Mouse (Mus musculus) lung, embryonic 16.5 days (tissue): ENCODE data around the gene Nxnl2. TPM values are rescaled to one million over a fixed set of nuclear protein-coding genes. Genes with fewer than 3 reads are reported as not detected.

Source experiments
- ATAC-seq: fragments of 200-750 bp; cut with Nextera tagmentation; 2 replicates; pipeline ENCODE4 v1.8.0; 2017; ENCODE audit warnings: low read depth, mild to moderate bottlenecking, moderate library complexity
- H3K27ac ChIP-seq: fragments of 300-500 bp; sonication (generic); 2 replicates; pipeline ENCODE4 v1.5.1; 2014; ENCODE audit warnings: mild to moderate bottlenecking, control low read depth, low read length
- H3K27me3 ChIP-seq: fragments of 300-500 bp; sonication (generic); 2 replicates; pipeline ENCODE4 v1.6.1; 2014; ENCODE audit warnings: low read depth, low read length, mixed read lengths; ENCODE audit not compliant: control insufficient read depth, insufficient read depth
- H3K36me3 ChIP-seq: fragments of 300-500 bp; sonication (generic); 2 replicates; pipeline ENCODE4 v1.6.1; 2014; ENCODE audit warnings: low read length; ENCODE audit not compliant: control insufficient read depth, insufficient read depth
- H3K4me1 ChIP-seq: fragments of 300-500 bp; sonication (generic); replicated peaks from 2 replicates; pipeline ENCODE4 v1.6.1; 2014; ENCODE audit warnings: low read length, mixed read lengths; ENCODE audit not compliant: control insufficient read depth, insufficient read depth
- H3K4me2 ChIP-seq: fragments of 300-500 bp; sonication (generic); 2 replicates; pipeline ENCODE4 v1.6.1; 2014; ENCODE audit warnings: low read depth, low read length, control low read depth
- H3K4me3 ChIP-seq: fragments of 300-500 bp; sonication (generic); 2 replicates; pipeline ENCODE4 v1.5.1; 2014; ENCODE audit warnings: mild to moderate bottlenecking, low read length, control low read depth
- H3K9ac ChIP-seq: fragments of 300-500 bp; sonication (generic); 2 replicates; pipeline ENCODE4 v1.6.1; 2014; ENCODE audit warnings: low read length, control low read depth
- H3K9me3 ChIP-seq: fragments of 300-500 bp; sonication (generic); 2 replicates; pipeline ENCODE4 v1.6.1; 2016; ENCODE audit warnings: low read length; ENCODE audit not compliant: control insufficient read depth
- WGBS: fragments of 180-500 bp; shearing (Covaris S2); extraction: QIAGEN DNeasy Blood & Tissue Kit; methylation state at CpG from one replicate; pipeline ENCODE4 v1.1.7; 2014; 5-methylcytosine and 5-hydroxymethylcytosine counted together
- polyA plus RNA-seq: library from polyadenylated mRNA; unstranded; fragments of >200 nt; fragmentation: Nextera tagmentation; extraction: Ambion mirVana; gene quantifications from 2 replicates; pipeline ENCODE4 v1.2.1, GENCODE M21; 2015

Gene Nxnl2
- 2.0 and 3.2 TPM in 2 replicates for polyA plus RNA-seq

GRCm38 (mm10) chr13:51170691-51171680 lies at the start of gene Nxnl2:
Nxnl2 (plus strand) TSS chr13:51171022.
- Histone ChIP-seq H3K27ac (no peak within 1 kb of the TSS), H3K9me3 (no peaks in the 10 kb centered on the region), H3K9ac (peak within 1 kb of the TSS; percentile 32), H3K36me3 (no peaks in the 10 kb centered on the region), H3K27me3 (peaks cover 3% of the 10 kb centered on the region), H3K4me2 (peak within 1 kb of the TSS; percentile 98), H3K4me1 (peaks cover 4% of the 10 kb centered on the region; the same call in 1 of the 2 replicates), H3K4me3 (peak within 1 kb of the TSS; percentile 56)
- ATAC-seq: peak; percentile 73
- WGBS: under 1% methylated on average over 61 of the region's 64 CpGs

DNA sequence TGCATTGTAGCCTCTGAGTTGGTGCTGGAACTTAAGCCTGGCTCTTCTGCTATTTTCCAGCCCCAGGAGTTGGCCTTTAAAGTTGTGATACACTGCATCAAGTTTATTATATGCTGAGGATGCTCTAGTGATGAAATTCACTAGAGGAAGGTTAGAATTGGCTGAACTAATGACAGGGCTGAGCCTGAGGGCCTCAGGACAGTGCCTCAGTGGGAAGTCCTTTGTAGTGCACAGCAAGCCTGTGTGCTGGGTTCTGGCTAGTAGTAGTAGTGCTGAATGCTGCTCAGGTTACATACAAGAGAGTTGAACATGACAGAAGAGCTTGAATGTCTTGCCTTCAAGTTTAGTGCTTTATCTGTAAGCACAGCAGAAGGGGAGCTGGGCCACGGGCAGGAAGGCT lies 48.9 kb upstream of the Nxnl2 start:
- no peak overlapping the region for H3K4me3 ChIP-seq
- H3K27me3 ChIP-seq: no peaks in the 10 kb centered on the region
- ATAC-seq: no peak
- no peak overlapping the region for H3K27ac ChIP-seq
- no peaks in the 10 kb centered on the region for H3K36me3 ChIP-seq
- WGBS: 30% methylated on average over 1 of the region's 1 CpGs
- H3K9me3 ChIP-seq: no peaks in the 10 kb centered on the region
- no peak overlapping the region for H3K9ac ChIP-seq
- H3K4me1 ChIP-seq: peaks cover 23% of the 10 kb centered on the region
- no peak overlapping the region for H3K4me2 ChIP-seq

DNA sequence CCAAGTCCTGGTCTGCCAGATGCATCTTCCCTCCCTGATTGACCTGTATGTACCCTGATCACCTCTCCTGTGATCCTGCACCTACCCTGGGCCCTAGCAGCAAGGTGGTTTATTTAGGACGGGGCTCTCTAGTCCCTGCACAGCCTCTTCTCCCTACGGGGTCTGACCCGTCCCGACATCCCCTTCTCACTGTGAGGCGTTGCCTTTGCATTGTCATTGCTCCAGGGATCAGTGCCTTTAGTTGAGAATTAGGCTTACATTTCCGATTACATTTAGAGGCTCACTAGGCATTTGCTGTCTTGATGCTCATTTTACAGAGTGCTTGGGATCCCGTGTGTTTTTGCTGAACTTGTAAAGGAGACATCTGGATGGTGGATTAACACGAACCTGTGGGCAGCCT lies 48.1 kb upstream of the Nxnl2 start:
- ATAC-seq: no peak
- no peak overlapping the region for H3K9ac ChIP-seq
- no peak overlapping the region for H3K4me3 ChIP-seq
- H3K4me2 ChIP-seq: no peak overlapping the region
- no peaks in the 10 kb centered on the region for H3K9me3 ChIP-seq
- H3K36me3 ChIP-seq: no peaks in the 10 kb centered on the region
- no peaks in the 10 kb centered on the region for H3K27me3 ChIP-seq
- H3K27ac ChIP-seq: no peak overlapping the region
- WGBS: 76% methylated on average over 8 of the region's 8 CpGs
- H3K4me1 ChIP-seq: peaks cover 29% of the 10 kb centered on the region

- no peak overlapping the region for H3K4me2 ChIP-seq
- ATAC-seq: no peak
- peaks cover 21% of the 10 kb centered on the region for H3K4me1 ChIP-seq
- H3K27ac ChIP-seq: no peak overlapping the region
- H3K9me3 ChIP-seq: no peaks in the 10 kb centered on the region
- WGBS: 62% methylated on average over 8 of the region's 8 CpGs
- H3K27me3 ChIP-seq: no peaks in the 10 kb centered on the region
- no peak overlapping the region for H3K9ac ChIP-seq
- no peaks in the 10 kb centered on the region; the same call in 1 of the 2 replicates for H3K36me3 ChIP-seq
- H3K4me3 ChIP-seq: no peak overlapping the region
Observed at GRCm38 (mm10) chr13:51125357-51125756, 45.5 kb upstream of the Nxnl2 start.

- 62% methylated on average over 2 of the region's 2 CpGs for WGBS
- H3K4me1 ChIP-seq: peaks cover 11% of the 10 kb centered on the region; the same call in 1 of the 2 replicates
- no peak overlapping the region for H3K9ac ChIP-seq
- H3K27ac ChIP-seq: peak overlapping the region; percentile 14; the same call in 1 of the 2 replicates
- H3K4me3 ChIP-seq: no peak overlapping the region
- H3K27me3 ChIP-seq: no peaks in the 10 kb centered on the region
- no peaks in the 10 kb centered on the region for H3K9me3 ChIP-seq
- no peak overlapping the region for H3K4me2 ChIP-seq
- peak; percentile 20; the same call in 1 of the 2 replicates for ATAC-seq
- no peaks in the 10 kb centered on the region; the same call in 1 of the 2 replicates for H3K36me3 ChIP-seq
Observed at GRCm38 (mm10) chr13:51127906-51128305, 42.9 kb upstream of the Nxnl2 start.

DNA sequence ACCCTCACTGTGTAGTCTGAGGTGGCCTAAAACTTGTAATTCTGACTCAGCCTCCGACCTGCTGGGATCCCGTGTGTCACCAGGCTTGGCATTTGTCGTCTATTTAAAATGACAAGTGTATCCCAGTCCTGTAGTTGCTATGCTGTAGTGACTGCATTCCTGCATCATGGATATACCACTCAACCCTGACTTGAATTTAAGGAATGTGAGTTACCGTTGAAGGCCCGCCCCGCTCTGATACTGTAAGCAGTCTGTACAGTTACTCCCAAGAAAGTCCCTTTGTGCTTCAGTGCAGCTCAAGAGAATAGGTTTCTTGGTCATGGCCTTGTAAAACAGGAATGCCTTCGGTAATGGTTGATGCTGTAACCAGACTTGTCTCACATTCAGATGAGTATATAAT lies 42.4 kb upstream of the Nxnl2 start:
- Histone ChIP-seq H3K36me3 (no peaks in the 10 kb centered on the region; the same call in 1 of the 2 replicates), H3K4me1 (peaks cover 11% of the 10 kb centered on the region; the same call in 1 of the 2 replicates), H3K4me2 (no peak overlapping the region), H3K27ac (0 out of 2 replicates have a peak overlapping the region, but pooled peaks have one; percentile 13), H3K27me3 (no peaks in the 10 kb centered on the region), H3K9ac (no peak overlapping the region), H3K9me3 (no peaks in the 10 kb centered on the region), H3K4me3 (no peak overlapping the region)
- peak; percentile 92 for ATAC-seq
- WGBS: 56% methylated on average over 7 of the region's 7 CpGs

DNA sequence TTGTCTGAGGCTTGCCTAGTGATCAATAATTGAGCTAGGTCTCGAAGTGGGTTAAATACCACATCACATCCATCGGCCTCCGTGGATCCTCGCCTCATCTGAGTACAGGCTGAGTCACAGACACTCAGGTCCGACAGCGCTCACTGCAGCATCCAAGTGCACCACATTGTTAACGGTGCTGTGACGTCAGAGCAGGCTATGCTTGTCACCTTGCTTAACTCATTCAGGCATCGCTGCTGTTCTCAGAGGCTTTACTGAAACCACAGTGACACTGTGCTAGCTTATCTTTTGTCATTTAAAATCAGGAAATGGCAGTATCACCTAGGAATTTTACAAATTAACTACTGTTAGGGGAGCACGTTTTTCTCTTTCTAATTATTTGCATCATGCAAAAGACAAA lies 39.6 kb upstream of the Nxnl2 start:
- Histone ChIP-seq H3K9ac (no peak overlapping the region), H3K27me3 (no peaks in the 10 kb centered on the region), H3K4me1 (peaks cover 11% of the 10 kb centered on the region; the same call in 1 of the 2 replicates), H3K27ac (no peak overlapping the region), H3K36me3 (peaks cover 5% of the 10 kb centered on the region), H3K4me3 (no peak overlapping the region), H3K4me2 (no peak overlapping the region), H3K9me3 (no peaks in the 10 kb centered on the region)
- WGBS: 83% methylated on average over 10 of the region's 10 CpGs
- ATAC-seq: no peak

DNA sequence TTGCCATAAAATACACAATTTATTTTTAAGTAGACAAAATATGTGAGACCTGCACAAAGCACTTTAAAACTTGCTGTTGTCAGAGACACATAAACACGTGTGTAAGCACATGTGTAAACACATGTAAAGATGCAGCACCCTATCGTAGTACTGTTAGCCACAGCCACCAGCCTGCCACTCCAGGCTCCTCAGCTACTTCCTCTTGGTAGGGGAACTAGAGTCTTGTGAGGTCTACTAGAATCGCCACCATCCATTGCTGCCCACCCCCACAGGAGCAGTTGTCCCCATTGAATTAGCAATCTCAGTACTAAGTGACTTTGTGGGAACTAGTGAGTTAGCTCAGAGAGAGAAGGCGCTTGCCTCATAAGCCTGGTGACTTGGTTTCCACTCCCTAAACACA lies 34.5 kb upstream of the Nxnl2 start:
- Histone ChIP-seq H3K27ac (no peak overlapping the region), H3K4me1 (peaks cover 8% of the 10 kb centered on the region), H3K4me2 (no peak overlapping the region), H3K36me3 (peaks cover 18% of the 10 kb centered on the region), H3K27me3 (no peaks in the 10 kb centered on the region), H3K9ac (no peak overlapping the region), H3K9me3 (no peaks in the 10 kb centered on the region), H3K4me3 (no peak overlapping the region)
- 79% methylated on average over 4 of the region's 4 CpGs for WGBS
- ATAC-seq: no peak

- Histone ChIP-seq H3K9ac (no peak overlapping the region), H3K9me3 (no peaks in the 10 kb centered on the region), H3K4me3 (no peak overlapping the region), H3K27ac (peak overlapping the region; percentile 9; the same call in 1 of the 2 replicates), H3K4me1 (peaks cover 8% of the 10 kb centered on the region), H3K27me3 (no peaks in the 10 kb centered on the region), H3K36me3 (peaks cover 18% of the 10 kb centered on the region), H3K4me2 (no peak overlapping the region)
- no peak for ATAC-seq
- 75% methylated on average over 2 of the region's 2 CpGs for WGBS
Observed at GRCm38 (mm10) chr13:51136996-51137701, 33.7 kb upstream of the Nxnl2 start.
